Comparison of ENCODE assay signal across 14 mouse cellular contexts in genomic region chr9:123157699-123158098, GRCm38 (mm10). TPM values are rescaled to one million over a fixed set of nuclear protein-coding genes. Genes with fewer than 3 reads are reported as not detected.
DNase-seq lines count a peak whose midpoint lies in the region; ATAC-seq and TF ChIP-seq lines count a peak whose summit lies in the region.
"Had no signal": no experiment of that assay in that cellular context is flagged by ENCODE, and none has a peak within 500 bp of the region (broad histone marks: within the 10 kb centered on the region; RNA-seq: fewer than 3 reads in every experiment).

No protein-coding gene starts in this region.

- peak; percentile 18 for DNase-seq in forebrain, postnatal 0 days
- DNase-seq in forebrain, embryonic 11.5 days (ENCODE audit: low spot score): no peak
- DNase-seq in layer of hippocampus, adult 9-11 months: peak; percentile 16
- DNase-seq in layer of hippocampus, postnatal 36 days: no peak
- peak; percentile 17 for DNase-seq in R1 (ENCODE audit: low read depth, low spot score)
- DNase-seq in layer of hippocampus, postnatal 10 days (ENCODE audit: low spot score in 2 of 2): peak; percentile 18 to 27
- DNase-seq in spleen, postnatal 10 days (ENCODE audit: low spot score in 2 of 2): no peak

- no peaks in the 10 kb centered on the region; the same call in 1 of the 2 replicates for H3K36me3 ChIP-seq in forebrain, postnatal 0 days (ENCODE audit: insufficient read depth)
- H3K36me3 ChIP-seq in forebrain, embryonic 11.5 days (ENCODE audit: control insufficient read depth, insufficient read depth, low read length): no peaks in the 10 kb centered on the region
- H3K36me3 ChIP-seq: embryonic facial prominence, embryonic 10.5 days; limb, embryonic 13.5 days had no signal

- no peak overlapping the region for H3K9ac ChIP-seq in forebrain, postnatal 0 days
- no peak overlapping the region for H3K9ac ChIP-seq in forebrain, embryonic 11.5 days (ENCODE audit: low read length)
- H3K9ac ChIP-seq: limb, embryonic 13.5 days had no signal

- H3K4me1 ChIP-seq in forebrain, postnatal 0 days (ENCODE audit: insufficient read depth): no peaks in the 10 kb centered on the region
- H3K4me1 ChIP-seq in forebrain, embryonic 11.5 days (replicated peaks; ENCODE audit: control insufficient read depth, insufficient read depth, low read length): no peaks in the 10 kb centered on the region

- H3K4me3 ChIP-seq in forebrain, postnatal 0 days (ENCODE audit: low read depth, low read length): no peak overlapping the region
- H3K4me3 ChIP-seq in forebrain, embryonic 11.5 days (ENCODE audit: low read depth, low read length): no peak overlapping the region
- H3K4me3 ChIP-seq: megakaryocyte, embryonic 14.5 days had no signal

- no peak overlapping the region for H3K4me2 ChIP-seq in forebrain, postnatal 0 days (ENCODE audit: low read depth)
- H3K4me2 ChIP-seq in forebrain, embryonic 11.5 days (ENCODE audit: low read depth, low read length, severe bottlenecking): no peak overlapping the region

- TF ChIP-seq CTCF in forebrain, postnatal 0 days (IDR thresholded peaks at IDR 0.05; ENCODE audit: low read depth): no peak

- no peaks in the 10 kb centered on the region for H3K27me3 ChIP-seq in forebrain, postnatal 0 days (ENCODE audit: insufficient read depth, low read length)
- no peaks in the 10 kb centered on the region for H3K27me3 ChIP-seq in forebrain, embryonic 11.5 days (ENCODE audit: control insufficient read depth, insufficient read depth, low read length)
- H3K27me3 ChIP-seq: limb, embryonic 13.5 days had no signal

- H3K9me3 ChIP-seq in forebrain, postnatal 0 days (ENCODE audit: low read length): no peaks in the 10 kb centered on the region
- H3K9me3 ChIP-seq in forebrain, embryonic 11.5 days (ENCODE audit: control insufficient read depth, low read length): no peaks in the 10 kb centered on the region
- H3K9me3 ChIP-seq: embryonic facial prominence, embryonic 10.5 days; limb, embryonic 13.5 days; megakaryocyte, embryonic 14.5 days had no signal

- H3K27ac ChIP-seq in forebrain, postnatal 0 days (ENCODE audit: low read depth, low read length): no peak overlapping the region
- no peak overlapping the region for H3K27ac ChIP-seq in forebrain, embryonic 11.5 days (ENCODE audit: low read depth, low read length)
- H3K27ac ChIP-seq: embryonic facial prominence, embryonic 10.5 days; limb, embryonic 13.5 days had no signal

- peak; percentile 27 for ATAC-seq in forebrain, postnatal 0 days
- ATAC-seq in forebrain, embryonic 11.5 days (replicated peaks; ENCODE audit: low FRiP score): no peak

RNA-seq across cellular contexts. Expression of gene Clec3b, which starts 7.0 kb away (rescaled TPM):
- total RNA-seq in forebrain, postnatal 0 days (2014; rRNA removed): 1.8 and 3.9 TPM in 2 replicates
- 1.6 TPM in 2 replicates for polyA plus RNA-seq in forebrain, postnatal 0 days (2015; fragmentation: Nextera tagmentation; extraction: Ambion mirVana)
- not detected in 2 replicates for polyA plus RNA-seq in forebrain, embryonic 11.5 days (2014; fragmentation: Nextera tagmentation; extraction: Ambion mirVana)
- 1 to 10 TPM; 3.2 to 4.9 TPM for total RNA-seq in layer of hippocampus, postnatal 36 days (2021)
- total RNA-seq in layer of hippocampus, postnatal 10 days (2021): 1 to 10 TPM; 7.2 to 7.4 TPM
- polyA plus RNA-seq: CD4-positive, CD25-positive, alpha-beta regulatory T cell, adult 4 months; embryonic facial prominence, embryonic 10.5 days; intestine, embryonic 14.5 days; lung, embryonic 14.5 days had no signal

RNA-seq across cellular contexts. Expression of gene Exosc7, which starts 44.7 kb away (rescaled TPM):
- 40.3 and 47.5 TPM in 2 replicates for total RNA-seq in forebrain, postnatal 0 days (2014; rRNA removed)
- 64.1 and 65.0 TPM in 2 replicates for polyA plus RNA-seq in forebrain, postnatal 0 days (2015; fragmentation: Nextera tagmentation; extraction: Ambion mirVana)
- polyA plus RNA-seq in forebrain, embryonic 11.5 days (2014; fragmentation: Nextera tagmentation; extraction: Ambion mirVana): 133 and 142 TPM in 2 replicates
- 10 to 100 TPM; 41.1 to 44.5 TPM for total RNA-seq in layer of hippocampus, postnatal 36 days (2021)
- total RNA-seq in layer of hippocampus, postnatal 10 days (2021): 10 to 100 TPM; 37.9 to 49.7 TPM

RNA-seq across cellular contexts. Expression of gene Zdhhc3, which starts 44.7 kb away (rescaled TPM):
- total RNA-seq in forebrain, postnatal 0 days (2014; rRNA removed): 68.9 and 75.5 TPM in 2 replicates
- 75.7 and 85.3 TPM in 2 replicates for polyA plus RNA-seq in forebrain, postnatal 0 days (2015; fragmentation: Nextera tagmentation; extraction: Ambion mirVana)
- 69.1 and 69.2 TPM in 2 replicates for polyA plus RNA-seq in forebrain, embryonic 11.5 days (2014; fragmentation: Nextera tagmentation; extraction: Ambion mirVana)
- total RNA-seq in layer of hippocampus, postnatal 36 days (2021): 10 to 100 TPM; 62.1 to 63.0 TPM
- 10 to 100 TPM; 72.4 to 72.7 TPM for total RNA-seq in layer of hippocampus, postnatal 10 days (2021)

RNA-seq across cellular contexts. Expression of gene Cdcp1, which starts 58.1 kb away (rescaled TPM):
- total RNA-seq in forebrain, postnatal 0 days (2014; rRNA removed): 0.48 and 0.92 TPM in 2 replicates
- polyA plus RNA-seq in forebrain, postnatal 0 days (2015; fragmentation: Nextera tagmentation; extraction: Ambion mirVana): 0.10 and 0.16 TPM in 2 replicates
- 0.41 and 0.63 TPM in 2 replicates for polyA plus RNA-seq in forebrain, embryonic 11.5 days (2014; fragmentation: Nextera tagmentation; extraction: Ambion mirVana)
- not detected for total RNA-seq in layer of hippocampus, postnatal 36 days (2021)
- under 1 TPM in 1 of 2 experiments, not detected in 1; 0.09 TPM for total RNA-seq in layer of hippocampus, postnatal 10 days (2021)
- total RNA-seq: layer of hippocampus, adult 18-20 months had no signal

Comparison
In these comparisons a context has a peak if more than half of its experiments do, and no peak if none do; other contexts are left out.
1. DNase-seq: peak in forebrain, postnatal 0 days (single experiment), layer of hippocampus, adult 9-11 months (single experiment), R1 (single experiment) and layer of hippocampus, postnatal 10 days (2 of 2); none in forebrain, embryonic 11.5 days (single experiment), layer of hippocampus, postnatal 36 days (0 of 2) and spleen, postnatal 10 days (0 of 2).